Mouse (Mus musculus) embryo, embryonic 10.5 days (tissue): Measurements from ENCODE around the gene Nfkbia.
A peak's percentile ranks its signal among the peaks of the same experiment; 100 is the strongest.

Experiments
- DNase-seq: peaks from one replicate; pipeline ENCODE4 v3.0.0-alpha.2; 2015; ENCODE audit warnings: low spot score

Nfkbia gene

GRCm38 (mm10) chr12:55489986-55490721, 2.3 kb downstream of the Nfkbia start:
- no peak for DNase-seq

DNA sequence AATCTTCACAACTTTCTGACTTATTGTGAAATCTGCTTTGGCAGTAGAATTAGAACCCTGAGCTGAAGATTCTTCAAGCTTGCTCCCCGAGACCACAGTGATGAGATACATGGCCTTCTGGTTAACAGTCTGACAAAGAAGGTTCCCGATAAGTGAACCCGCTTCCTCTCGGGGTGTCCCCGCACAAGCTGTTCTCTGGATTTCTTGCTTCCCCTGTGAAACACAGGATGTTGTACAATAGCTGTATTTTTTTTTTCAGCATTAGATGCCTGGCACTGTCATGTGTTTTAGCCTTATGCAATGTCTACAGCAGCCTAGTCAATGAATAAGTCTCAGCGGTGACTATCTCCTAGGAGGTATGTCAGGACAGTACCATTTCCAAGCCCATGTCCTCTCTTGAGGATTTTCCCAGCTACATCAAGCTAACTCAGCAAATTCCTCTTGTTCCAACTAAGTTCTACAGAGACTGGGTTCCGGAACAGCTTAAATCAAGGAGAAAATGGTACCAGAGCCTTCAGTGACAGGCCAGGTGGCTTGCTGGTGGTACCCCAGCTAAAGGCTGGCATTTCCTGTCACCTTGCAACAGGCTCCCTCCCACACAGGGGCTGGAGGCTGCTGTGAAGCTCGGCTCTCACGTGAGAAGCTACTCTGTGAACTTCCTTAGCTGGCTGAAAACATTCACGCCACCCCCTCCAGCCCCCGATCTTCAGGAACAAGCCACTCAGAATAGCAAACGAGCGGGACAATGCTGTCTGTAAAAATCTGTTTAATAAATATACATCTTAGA, 3.6 kb downstream of the Nfkbia start:
- no peak for DNase-seq

DNA sequence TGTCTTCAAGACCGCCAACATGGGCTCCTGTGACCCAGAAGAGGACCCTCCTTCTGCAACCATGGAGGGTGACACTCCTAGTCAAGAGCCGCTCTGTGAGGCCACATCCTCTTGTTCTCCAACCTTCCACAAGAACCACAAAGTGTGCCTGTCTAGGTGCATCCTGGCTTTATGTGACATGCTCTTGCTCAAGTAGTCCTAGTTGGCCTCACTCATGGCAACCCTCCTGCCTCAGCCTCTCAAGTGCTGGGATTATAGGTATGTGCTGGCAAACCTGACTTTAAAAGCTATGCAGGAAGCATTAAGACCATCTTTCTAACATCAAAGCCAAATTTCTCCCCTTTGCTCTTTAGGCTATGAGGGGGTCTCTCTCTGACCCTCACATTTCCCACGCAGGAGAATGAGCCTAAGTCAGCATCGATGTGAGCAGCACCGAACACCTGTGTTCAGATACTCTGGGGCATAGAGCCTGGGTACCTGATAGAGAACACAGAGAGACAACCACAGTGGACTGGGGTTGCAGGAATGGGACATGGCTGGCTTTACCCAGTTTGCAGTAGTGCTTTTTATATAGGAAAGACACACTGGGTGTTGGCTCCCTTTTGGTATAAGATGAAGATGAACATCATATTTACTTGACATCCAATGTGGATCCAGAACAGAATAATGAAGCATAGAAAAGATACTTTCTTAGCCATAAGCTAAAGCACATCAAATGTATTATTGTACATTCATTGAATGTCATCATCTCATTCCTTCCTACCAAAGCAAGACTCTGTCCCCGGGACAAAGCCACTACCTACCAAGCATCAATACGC, 4.4 kb downstream of the Nfkbia start:
- no peak for DNase-seq

DNA sequence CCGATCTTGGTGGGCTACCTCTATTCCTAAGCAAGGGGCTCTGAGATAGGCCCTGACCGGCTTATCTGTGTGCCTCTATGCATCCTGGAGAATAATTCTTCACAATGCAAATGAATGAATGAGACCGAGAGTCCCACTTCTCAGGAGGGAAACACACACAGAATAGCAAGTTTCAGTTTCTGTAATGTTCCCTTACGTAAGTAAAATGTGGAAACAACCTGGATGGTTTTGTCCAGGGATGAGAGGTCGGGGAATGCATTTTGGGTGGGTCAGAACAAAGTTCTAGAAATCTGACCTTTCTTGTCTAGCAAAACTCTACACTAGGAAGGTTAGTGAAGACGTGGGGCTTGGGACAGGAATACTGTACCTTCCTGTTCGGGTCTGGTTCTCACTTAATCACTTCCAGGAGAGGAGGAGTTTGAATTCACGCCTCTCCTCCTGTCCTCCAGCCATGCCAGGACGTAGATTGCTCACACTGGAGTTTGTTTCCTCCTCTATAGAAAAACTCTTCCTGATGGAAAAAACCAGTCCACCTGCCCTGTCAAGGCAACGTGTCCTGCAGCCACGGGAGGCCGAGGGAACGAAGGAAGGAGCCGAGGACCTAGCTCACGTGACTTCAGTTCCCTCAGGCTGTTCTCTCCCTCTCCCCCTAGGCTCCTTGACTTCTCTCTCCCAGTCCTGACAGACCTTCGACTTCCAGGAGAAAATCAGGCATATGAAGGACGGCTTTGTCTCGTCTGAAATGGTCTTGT, 5.3 kb downstream of the Nfkbia start:
- DNase-seq, result no peak

- DNase-seq, result no peak
Measured at GRCm38 (mm10) chr12:55484800-55485199, 7.6 kb downstream of the Nfkbia start.

GRCm38 (mm10) chr12:55484079-55484774, 8.2 kb downstream of the Nfkbia start:
- DNase-seq, result no peak

GRCm38 (mm10) chr12:55483591-55483990, 8.9 kb downstream of the Nfkbia start:
- DNase-seq, result no peak

DNA sequence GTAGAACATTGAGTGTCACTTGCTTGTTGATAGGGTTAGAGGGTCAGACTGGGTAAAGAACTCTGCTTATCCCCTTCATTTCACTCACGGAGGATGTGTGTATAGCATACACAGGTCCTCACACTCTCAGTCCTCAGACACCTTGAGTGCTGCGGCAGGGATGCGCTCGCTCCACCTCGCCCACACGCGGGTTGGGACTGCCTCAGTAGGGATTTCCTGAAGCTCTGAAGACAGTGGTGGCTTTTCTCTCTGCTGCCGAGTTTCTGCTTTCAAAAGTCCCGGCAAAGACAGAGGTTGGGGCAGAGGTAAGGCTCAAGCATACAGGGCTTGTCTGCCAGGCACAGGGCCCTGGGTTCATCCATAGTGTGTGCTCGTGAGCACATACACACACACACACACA, 9.7 kb downstream of the Nfkbia start:
- DNase-seq, result no peak

DNA sequence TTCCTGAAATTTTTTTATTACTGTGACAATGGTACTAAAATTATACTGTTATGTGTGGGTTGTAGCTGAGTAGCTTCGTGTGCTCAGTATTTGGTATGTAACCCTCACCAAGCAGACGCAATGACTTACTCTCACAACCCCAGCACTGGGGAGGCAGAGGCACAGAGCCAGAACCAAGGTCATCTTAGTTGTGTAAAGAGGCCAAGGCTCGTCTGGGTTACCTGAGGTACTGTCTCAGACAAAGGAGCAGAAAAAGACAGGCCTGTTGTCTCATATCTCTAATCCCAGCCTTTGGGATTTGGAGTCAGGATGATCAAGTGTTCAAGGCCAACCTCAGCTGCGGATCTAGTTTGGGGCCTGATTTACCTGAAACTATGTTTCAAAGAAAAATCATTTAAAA, 10.7 kb downstream of the Nfkbia start:
- DNase-seq, result no peak

DNA sequence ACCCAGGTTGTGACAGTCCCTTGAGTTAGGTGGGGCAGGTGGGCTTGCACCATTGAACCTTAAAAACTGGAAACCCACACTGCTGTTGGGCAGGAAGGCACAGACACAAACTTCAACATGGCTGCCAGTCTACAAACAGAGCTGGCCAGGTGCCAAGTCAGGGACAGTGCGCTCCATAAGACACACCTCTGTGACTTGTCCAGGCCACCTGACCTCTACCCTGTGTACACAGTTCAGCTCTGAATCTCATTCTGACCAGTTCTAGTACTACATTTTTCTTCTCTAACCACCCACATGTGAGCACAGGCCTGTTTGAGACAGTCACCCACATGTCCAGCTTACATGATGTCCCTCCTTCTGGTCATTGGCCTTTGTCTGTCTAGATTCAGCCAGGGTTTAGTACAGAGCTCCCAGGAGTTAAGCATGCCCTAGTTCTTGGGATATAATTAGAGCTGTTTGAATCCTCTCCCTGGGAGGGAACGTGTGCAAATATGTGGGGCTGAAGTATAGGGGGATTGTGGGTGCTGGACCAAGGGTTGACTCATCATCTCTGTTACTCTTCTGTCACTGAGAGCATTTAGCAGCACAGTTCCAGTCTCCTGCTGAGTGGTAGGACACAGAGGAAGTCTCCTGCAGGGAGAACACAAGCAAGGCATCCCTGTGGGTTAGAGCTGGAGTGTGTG, 11.8 kb downstream of the Nfkbia start:
- no peak for DNase-seq

DNA sequence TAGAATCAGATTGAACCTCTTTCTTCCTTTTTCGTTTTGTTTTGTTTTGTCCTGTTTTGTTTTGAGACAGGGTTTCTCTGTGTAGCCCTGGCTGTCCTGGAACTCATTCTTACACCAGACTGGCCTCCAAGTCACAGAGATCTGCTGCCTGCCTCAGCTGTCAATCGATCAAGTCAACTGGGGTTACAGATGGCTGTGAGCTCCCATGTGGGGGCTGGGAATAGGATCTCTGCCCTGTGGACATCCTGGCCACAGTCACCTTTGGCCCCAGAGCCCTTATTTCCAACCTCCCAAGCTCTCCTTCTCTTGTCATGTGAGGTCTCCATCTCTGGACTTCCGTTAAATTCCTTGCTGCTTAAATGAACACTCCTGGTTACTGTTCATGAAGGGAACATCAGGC, 13.5 kb downstream of the Nfkbia start:
- DNase-seq, result no peak

DNA sequence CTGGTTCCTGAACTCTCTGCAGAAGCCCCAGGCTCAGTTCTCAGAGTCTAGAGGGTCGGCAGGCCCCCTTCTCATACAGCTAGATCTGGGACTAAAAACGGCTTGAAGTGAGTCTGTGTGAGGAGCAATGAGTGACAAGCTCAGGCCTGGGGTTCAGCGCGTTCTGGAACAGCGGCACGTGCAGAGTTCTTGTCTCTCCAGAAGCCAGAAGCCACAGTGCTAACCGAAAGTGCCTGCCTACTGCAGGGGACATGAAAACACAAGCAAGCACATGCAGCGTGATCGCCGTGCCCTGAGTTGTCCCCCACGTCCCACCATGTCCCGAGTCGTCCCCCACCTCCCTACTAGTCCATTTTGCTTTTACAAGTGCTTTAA, 18.3 kb downstream of the Nfkbia start:
- DNase-seq, result no peak

DNA sequence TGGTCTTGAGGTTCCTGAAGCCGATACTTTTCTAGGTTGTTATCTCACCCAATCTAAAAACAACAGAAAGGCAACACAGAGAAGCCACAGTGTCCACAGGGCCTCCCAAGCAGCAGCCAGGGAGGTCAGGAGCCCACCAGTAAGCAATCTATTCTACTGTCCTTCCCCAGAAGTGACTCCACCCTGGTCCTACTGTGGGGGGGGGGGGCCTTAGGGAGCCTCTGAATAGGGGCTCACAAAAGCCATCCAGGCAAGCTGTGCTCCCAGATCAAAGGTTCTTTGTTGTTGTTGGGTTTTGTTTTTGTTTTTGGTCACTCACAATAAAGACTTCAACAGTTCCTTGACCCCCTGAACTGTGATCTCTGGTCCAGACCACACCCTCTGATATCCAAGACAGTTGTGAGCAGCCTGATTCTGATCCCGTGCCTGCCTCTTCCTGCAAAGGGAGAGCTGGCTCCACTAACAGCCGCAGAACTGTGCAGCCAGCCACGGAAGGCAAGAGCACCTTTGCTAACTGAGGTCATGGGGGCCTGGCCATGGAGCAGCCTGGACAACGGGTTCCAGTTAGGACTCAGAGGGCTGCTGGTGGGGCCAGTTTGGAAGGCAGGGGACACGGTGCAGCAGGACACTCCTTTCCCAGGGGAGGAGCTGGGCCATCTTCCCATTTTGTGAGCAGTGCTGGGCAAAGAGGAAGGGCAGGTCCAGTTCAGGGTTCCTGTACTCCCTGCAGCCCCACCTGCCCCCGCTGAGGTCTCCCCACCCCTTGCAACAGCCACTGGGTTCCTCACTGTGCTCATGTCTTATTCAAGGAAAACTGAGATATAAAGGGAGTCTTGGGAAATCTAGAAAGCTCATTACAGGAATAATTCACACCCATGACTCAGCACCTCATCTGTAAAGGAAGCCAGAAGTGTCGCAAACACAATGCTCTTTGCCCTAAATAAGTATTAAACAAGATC, 18.9 kb downstream of the Nfkbia start:
- DNase-seq, result peak; percentile 45

DNA sequence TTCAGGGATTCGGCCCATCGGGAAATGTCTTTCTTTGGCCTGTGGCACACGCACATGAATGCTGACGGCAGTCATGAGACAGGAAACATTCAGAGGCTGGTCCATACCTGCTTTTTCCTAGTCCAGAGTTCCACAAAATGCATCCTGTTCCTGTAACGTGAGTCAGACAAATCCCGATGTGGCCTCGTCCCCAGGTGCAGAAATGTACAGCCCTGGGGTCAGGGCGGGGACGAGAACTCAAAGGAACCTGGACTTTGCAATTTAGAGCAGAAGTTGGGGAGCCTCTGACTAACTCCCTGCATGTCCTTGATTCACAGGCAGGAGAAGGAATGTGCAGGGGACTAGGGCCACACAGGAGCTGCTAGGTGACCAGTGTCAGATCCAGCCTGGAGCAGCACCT, 21.1 kb downstream of the Nfkbia start:
- DNase-seq, result no peak

DNA sequence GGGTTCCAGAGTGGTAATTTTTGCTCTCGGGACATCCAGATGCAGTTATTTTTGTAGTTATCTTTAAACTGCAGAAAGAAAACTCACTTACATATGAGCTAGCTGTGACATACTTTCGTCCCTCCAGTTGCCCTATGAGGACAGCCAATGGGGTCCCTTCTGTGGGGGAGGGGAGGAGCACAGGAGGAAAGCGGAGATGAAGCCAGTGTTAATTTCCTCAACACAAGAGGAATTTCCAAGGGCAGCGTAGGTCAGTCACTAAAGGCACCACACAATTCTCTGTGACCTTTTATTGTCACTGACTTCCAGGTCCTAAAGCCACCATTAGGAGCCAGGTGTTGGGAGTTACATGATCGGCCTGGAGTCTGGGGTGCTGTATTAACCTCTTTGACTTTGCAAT, 22.0 kb downstream of the Nfkbia start:
- DNase-seq, result peak; percentile 56

DNA sequence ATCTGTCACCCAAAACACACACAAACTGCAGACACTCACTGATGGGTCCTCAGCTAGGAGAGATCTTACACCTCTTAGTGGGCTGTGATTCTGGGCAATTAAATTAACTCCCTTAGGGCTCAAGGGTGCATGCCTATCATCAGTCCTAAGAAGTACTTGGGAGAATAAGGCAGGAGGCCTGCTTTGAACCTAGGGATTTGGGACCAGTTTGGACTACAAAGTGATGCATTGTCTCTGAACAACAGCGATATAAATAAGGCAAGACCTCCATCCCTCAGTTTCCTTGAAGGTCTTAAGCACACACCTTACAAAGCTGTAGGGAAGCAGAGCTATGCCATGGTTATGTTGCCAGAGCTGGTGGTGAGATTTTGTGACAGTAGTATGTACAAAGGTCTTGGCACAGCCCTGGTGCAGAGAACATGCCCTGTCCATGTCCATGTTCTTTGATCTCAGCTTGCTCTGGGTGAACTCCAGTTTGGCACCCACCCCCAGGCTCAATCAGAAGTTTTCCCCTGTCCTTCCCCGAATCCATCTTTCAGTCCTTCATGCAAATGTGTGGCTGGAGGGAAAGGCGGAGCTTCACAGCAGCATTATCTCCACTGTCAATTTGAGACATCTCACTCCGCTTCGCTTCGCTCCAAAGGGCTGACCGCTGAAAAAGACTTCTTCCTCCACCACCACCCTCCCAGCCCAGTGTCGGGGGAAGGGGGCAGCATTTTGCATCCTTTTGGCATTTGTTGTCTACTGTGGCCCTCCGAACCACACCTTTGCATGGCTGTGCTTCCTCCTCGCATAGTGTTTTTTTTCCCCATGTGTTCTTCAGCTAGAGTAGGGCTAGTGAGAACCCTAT, 24.9 kb downstream of the Nfkbia start:
- DNase-seq, result no peak

- DNase-seq, result no peak
Measured at GRCm38 (mm10) chr12:55466816-55467215, 25.6 kb downstream of the Nfkbia start.

- no peak for DNase-seq
Measured at GRCm38 (mm10) chr12:55466088-55466701, 26.3 kb downstream of the Nfkbia start.
